Mouse (Mus musculus) embryonic fibroblast, embryonic 13.5 days (primary cell): ENCODE data around the gene Cfap157. TPM values are rescaled to one million over a fixed set of nuclear protein-coding genes. Genes with fewer than 3 reads are reported as not detected.
A peak's percentile ranks its signal among the peaks of the same experiment; 100 is the strongest.

Experiments used
- H3K27ac ChIP-seq: 2 replicates; pipeline ENCODE4 v1.5.1; 2012; ENCODE audit warnings: low read length, control low read depth, inconsistent platforms; ENCODE audit not compliant: insufficient read depth
- H3K4me1 ChIP-seq: 2 replicates; pipeline ENCODE4 v1.6.1; 2011; ENCODE audit warnings: low read length; ENCODE audit not compliant: control insufficient read depth, insufficient read depth
- H3K4me3 ChIP-seq: 2 replicates; pipeline ENCODE4 v1.5.1; 2011; ENCODE audit warnings: mild to moderate bottlenecking, control low read depth, low read length; ENCODE audit not compliant: insufficient read depth
- CTCF ChIP-seq: IDR thresholded peaks from 2 replicates; pipeline ENCODE4 v1.5.1; 2011; ENCODE audit warnings: mild to moderate bottlenecking, control low read depth, low read length, moderate library complexity, borderline replicate concordance; ENCODE audit not compliant: insufficient read depth
- POLR2A ChIP-seq: IDR thresholded peaks from 2 replicates; pipeline ENCODE4 v1.6.1; 2011; ENCODE audit warnings: low read depth, mild to moderate bottlenecking, control low read depth, low read length, moderate library complexity
- polyA plus RNA-seq: library from polyadenylated mRNA; stranded (reverse); fragments of >200 nt; gene quantifications from 2 replicates; pipeline ENCODE4 v1.2.4, GENCODE M21; 2011; ENCODE audit warnings: low read depth; ENCODE audit not compliant: missing spikeins, insufficient read length

Cfap157 gene
- polyA plus RNA-seq, 1 experiment: not detected

GRCm38 (mm10) chr2:32756674-32757055, 27.6 kb downstream of the Cfap157 start:
- Histone ChIP-seq H3K4me1 (no peaks in the 10 kb centered on the region), H3K4me3 (no peak overlapping the region), H3K27ac (no peak overlapping the region)
- TF ChIP-seq POLR2A (no peak), CTCF (no peak)

GRCm38 (mm10) chr2:32752181-32752580, 32.0 kb downstream of the Cfap157 start:
- TF ChIP-seq CTCF (peak; percentile 12; the same call in 1 of the 2 replicates), POLR2A (no peak)
- Histone ChIP-seq H3K27ac (no peak overlapping the region), H3K4me3 (no peak overlapping the region), H3K4me1 (no peaks in the 10 kb centered on the region)

- TF ChIP-seq CTCF: no peak
- TF ChIP-seq POLR2A: no peak
- peak overlapping the region; percentile 10; the same call in 1 of the 2 replicates for H3K4me3 ChIP-seq
- no peaks in the 10 kb centered on the region for H3K4me1 ChIP-seq
- no peak overlapping the region for H3K27ac ChIP-seq
Measured at GRCm38 (mm10) chr2:32751665-32752033, 32.6 kb downstream of the Cfap157 start.

GRCm38 (mm10) chr2:32750887-32751664, 33.2 kb downstream of the Cfap157 start:
- no peaks in the 10 kb centered on the region for H3K4me1 ChIP-seq
- no peak for TF ChIP-seq CTCF
- peak; percentile 61 for TF ChIP-seq POLR2A
- H3K4me3 ChIP-seq: peak overlapping the region; percentile 10
- H3K27ac ChIP-seq: no peak overlapping the region

GRCm38 (mm10) chr2:32750199-32750598, 34.0 kb downstream of the Cfap157 start:
- H3K27ac ChIP-seq: no peak overlapping the region
- no peak overlapping the region for H3K4me3 ChIP-seq
- no peak for TF ChIP-seq POLR2A
- TF ChIP-seq CTCF: no peak
- H3K4me1 ChIP-seq: no peaks in the 10 kb centered on the region

- no peak overlapping the region for H3K4me3 ChIP-seq
- no peaks in the 10 kb centered on the region for H3K4me1 ChIP-seq
- H3K27ac ChIP-seq: no peak overlapping the region
- TF ChIP-seq CTCF (no peak), POLR2A (no peak)
Measured at GRCm38 (mm10) chr2:32749082-32749481, 35.1 kb downstream of the Cfap157 start.

- Histone ChIP-seq H3K27ac (no peak overlapping the region), H3K4me3 (no peak overlapping the region), H3K4me1 (no peaks in the 10 kb centered on the region)
- TF ChIP-seq POLR2A: no peak
- TF ChIP-seq CTCF: no peak
Measured at GRCm38 (mm10) chr2:32744272-32744982, 39.8 kb downstream of the Cfap157 start.

- Histone ChIP-seq H3K4me1 (no peaks in the 10 kb centered on the region), H3K4me3 (no peak overlapping the region), H3K27ac (no peak overlapping the region)
- TF ChIP-seq CTCF (no peak), POLR2A (no peak)
Measured at GRCm38 (mm10) chr2:32742173-32742531, 42.1 kb downstream of the Cfap157 start.

- Histone ChIP-seq H3K4me3 (peak overlapping the region; percentile 7), H3K27ac (no peak overlapping the region), H3K4me1 (no peaks in the 10 kb centered on the region)
- no peak for TF ChIP-seq CTCF
- TF ChIP-seq POLR2A: no peak
Measured at GRCm38 (mm10) chr2:32741273-32742172, 42.7 kb downstream of the Cfap157 start.
